Mouse (Mus musculus): ENCODE data around the gene Nthl1. TPM values are rescaled to one million over a fixed set of nuclear protein-coding genes. Genes with fewer than 3 reads are reported as not detected.

Gene Nthl1
- total and polyA plus RNA-seq, 2 experiments = 8.1 to 11.5 TPM

DNA sequence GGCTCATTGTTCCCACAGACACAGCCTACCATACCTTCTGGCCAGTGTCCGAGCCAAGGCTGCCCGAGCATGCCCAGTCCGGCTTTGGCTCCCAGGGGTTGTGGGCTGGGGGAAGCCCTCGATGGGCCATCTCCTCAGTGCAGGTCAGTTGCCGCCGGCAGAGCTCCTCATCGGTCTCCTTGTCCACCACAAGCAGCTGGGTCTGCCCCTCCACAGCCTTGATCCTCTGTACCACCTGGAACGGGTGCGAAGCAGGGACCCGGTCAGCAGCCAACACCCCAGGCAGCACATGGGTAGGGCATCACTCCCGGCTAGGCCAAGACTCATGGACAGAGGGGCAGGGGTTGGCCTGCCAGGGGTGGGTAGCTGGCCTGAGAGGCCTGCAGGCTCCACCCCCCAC is 15.0 kb downstream of the Nthl1 start:
- H3K27ac ChIP-seq (replicated peaks; ENCODE audit: insufficient read depth, low read depth, low read length) = peak overlapping the region; percentile 15
- no peaks in the 10 kb centered on the region for H3K27me3 ChIP-seq (ENCODE audit: control insufficient read depth, insufficient read depth, low read length)
- WGBS = 77% methylated on average over 11 of the region's 11 CpGs
- peak overlapping the region; percentile 24 for H3K9ac ChIP-seq (ENCODE audit: low read depth, low read length)
- H3K36me3 ChIP-seq (ENCODE audit: control insufficient read depth, insufficient read depth, low read length) = no peaks in the 10 kb centered on the region; the same call in 1 of the 2 replicates
- peaks cover 10% of the 10 kb centered on the region; the same call in 1 of the 2 replicates for H3K79me2 ChIP-seq (ENCODE audit: control insufficient read depth, insufficient read depth, low read length)
- no peak for DNase-seq (ENCODE audit: extremely low read depth, low read depth, low spot score)
- TF ChIP-seq POLR2A (IDR thresholded peaks at IDR 0.05; ENCODE audit: extremely low read depth, insufficient read depth, low read length) (no peak), CTCF (IDR thresholded peaks at IDR 0.05; ENCODE audit: low read depth, low read length) (no peak)
- H3K4me1 ChIP-seq (ENCODE audit: control insufficient read depth, insufficient read depth, low read length) = peaks cover 7% of the 10 kb centered on the region
- H3K4me3 ChIP-seq (ENCODE audit: insufficient read depth, low read depth, low read length) = peak overlapping the region; percentile 53

DNA sequence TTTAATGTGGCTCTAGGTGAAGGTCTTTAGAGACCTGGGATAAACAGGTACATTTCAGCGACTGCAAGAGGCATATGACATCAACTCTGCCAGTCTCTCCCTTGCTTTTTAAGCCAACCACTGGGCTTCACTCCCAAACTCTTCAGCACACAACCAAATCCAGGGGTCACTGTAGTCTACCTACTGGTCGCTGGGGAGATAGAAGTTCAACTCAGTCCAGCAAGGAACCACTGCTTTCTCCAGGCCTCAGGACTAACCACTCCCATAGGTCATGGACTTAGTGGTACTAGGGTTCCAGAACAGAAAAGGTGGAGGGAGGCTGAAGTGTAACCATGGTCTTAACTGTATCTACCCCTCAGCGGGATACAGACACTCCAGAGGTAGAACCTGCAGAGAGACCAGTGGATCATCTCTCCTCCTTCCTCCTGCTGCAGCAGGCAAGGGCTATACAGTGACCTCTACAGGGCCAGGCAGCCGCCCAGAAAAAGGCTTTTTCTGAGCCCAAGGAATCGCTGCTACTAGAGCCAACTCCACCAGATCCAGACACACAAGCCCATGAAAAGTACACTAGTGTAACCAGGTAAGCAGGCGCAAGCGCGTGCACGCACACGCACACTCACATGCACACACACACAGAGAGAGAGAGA is 16.4 kb downstream of the Nthl1 start:
- H3K27ac ChIP-seq (replicated peaks; ENCODE audit: insufficient read depth, low read depth, low read length) = peak overlapping the region; percentile 73
- H3K4me3 ChIP-seq (ENCODE audit: insufficient read depth, low read depth, low read length) = peak overlapping the region; percentile 90
- H3K27me3 ChIP-seq (ENCODE audit: control insufficient read depth, insufficient read depth, low read length) = no peaks in the 10 kb centered on the region
- TF ChIP-seq CTCF (IDR thresholded peaks at IDR 0.05; ENCODE audit: low read depth, low read length) = no peak
- TF ChIP-seq POLR2A (IDR thresholded peaks at IDR 0.05; ENCODE audit: extremely low read depth, insufficient read depth, low read length) = no peak
- H3K79me2 ChIP-seq (ENCODE audit: control insufficient read depth, insufficient read depth, low read length) = peaks cover 10% of the 10 kb centered on the region; the same call in 1 of the 2 replicates
- DNase-seq (ENCODE audit: extremely low read depth, low read depth, low spot score) = no peak
- H3K4me1 ChIP-seq (ENCODE audit: control insufficient read depth, insufficient read depth, low read length) = peaks cover 9% of the 10 kb centered on the region
- no peaks in the 10 kb centered on the region for H3K36me3 ChIP-seq (ENCODE audit: control insufficient read depth, insufficient read depth, low read length)
- peak overlapping the region; percentile 97 for H3K9ac ChIP-seq (ENCODE audit: low read depth, low read length)
- 78% methylated on average over 10 of the region's 10 CpGs for WGBS

DNA sequence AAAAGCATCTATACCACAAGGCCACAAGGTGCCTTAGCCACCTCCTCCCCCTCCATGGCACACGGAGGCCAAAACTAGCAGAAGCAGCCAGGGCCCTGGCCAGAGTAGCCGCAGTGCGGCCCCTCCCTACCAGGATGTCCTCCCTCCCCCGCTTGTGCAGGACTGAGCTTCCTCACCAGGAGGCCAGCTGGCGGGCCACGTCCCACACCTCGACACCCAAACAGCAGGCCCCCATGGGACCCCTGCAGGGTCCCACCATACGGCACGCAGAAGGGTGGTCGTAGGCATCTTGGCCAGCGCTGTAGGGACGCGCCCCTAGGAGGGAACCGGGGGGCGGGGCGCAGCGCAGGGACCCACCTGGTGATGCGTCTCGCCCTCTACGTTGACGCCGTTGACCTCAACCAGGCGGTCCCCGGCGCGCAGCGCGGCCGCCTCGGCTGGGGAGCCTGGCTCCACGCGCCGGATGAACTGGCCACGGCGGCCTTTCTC is 17.1 kb downstream of the Nthl1 start:
- no peak for DNase-seq (ENCODE audit: extremely low read depth, low read depth, low spot score)
- 2% methylated on average over 35 of the region's 35 CpGs for WGBS
- peak overlapping the region; percentile 73 for H3K27ac ChIP-seq (replicated peaks; ENCODE audit: insufficient read depth, low read depth, low read length)

DNA sequence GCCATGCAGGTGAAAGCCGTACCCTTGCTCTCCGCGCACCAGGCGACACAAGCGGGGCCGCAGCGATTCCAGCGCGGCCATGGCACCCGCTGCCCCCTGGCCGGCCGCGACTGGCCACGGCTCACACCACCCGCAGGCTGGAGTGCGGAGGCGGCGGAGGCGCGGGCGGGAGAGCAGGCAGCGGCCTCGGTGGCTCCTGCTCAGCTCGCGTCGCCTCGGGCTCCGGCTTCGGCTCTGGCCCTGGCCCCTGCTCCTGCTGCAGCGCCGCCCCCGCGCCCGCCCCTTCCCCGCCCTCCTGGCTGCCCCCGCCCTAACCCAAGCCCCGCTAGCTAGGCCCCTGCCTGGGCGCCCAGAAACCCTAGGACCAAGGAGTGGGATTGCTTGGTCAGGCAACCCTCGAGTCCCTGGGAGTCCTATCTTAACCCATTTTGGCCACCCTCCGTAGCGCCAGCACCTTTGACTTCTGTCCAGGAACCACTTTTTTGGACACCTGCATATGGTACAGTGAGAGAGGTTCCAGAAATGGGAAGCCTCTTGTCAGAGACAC is 17.7 kb downstream of the Nthl1 start, which contains the start of gene Slc9a3r2:
Slc9a3r2 (minus strand) TSS at position 258 of the 547 bp plus-strand sequence.
- Histone ChIP-seq H3K79me2 (ENCODE audit: control insufficient read depth, insufficient read depth, low read length) (peaks cover 10% of the 10 kb centered on the region; the same call in 1 of the 2 replicates), H3K36me3 (ENCODE audit: control insufficient read depth, insufficient read depth, low read length) (no peaks in the 10 kb centered on the region), H3K27ac (replicated peaks; ENCODE audit: insufficient read depth, low read depth, low read length) (peak within 1 kb of the TSS; percentile 73), H3K4me1 (ENCODE audit: control insufficient read depth, insufficient read depth, low read length) (peaks cover 10% of the 10 kb centered on the region), H3K4me3 (ENCODE audit: insufficient read depth, low read depth, low read length) (peak within 1 kb of the TSS; percentile 90), H3K27me3 (ENCODE audit: control insufficient read depth, insufficient read depth, low read length) (no peaks in the 10 kb centered on the region), H3K9ac (ENCODE audit: low read depth, low read length) (peak within 1 kb of the TSS; percentile 97)
- WGBS = under 1% methylated on average over 41 of the region's 41 CpGs
- DNase-seq (ENCODE audit: extremely low read depth, low read depth, low spot score) = peak; percentile 56
- no peak for TF ChIP-seq CTCF (IDR thresholded peaks at IDR 0.05; ENCODE audit: low read depth, low read length)
- peak; percentile 82 for TF ChIP-seq POLR2A (IDR thresholded peaks at IDR 0.05; ENCODE audit: extremely low read depth, insufficient read depth, low read length)

More for the DNA sequence above, 17.1 kb downstream of the Nthl1 start:
- H3K27me3 ChIP-seq (ENCODE audit: control insufficient read depth, insufficient read depth, low read length) = no peaks in the 10 kb centered on the region
- peak overlapping the region; percentile 97 for H3K9ac ChIP-seq (ENCODE audit: low read depth, low read length)
- H3K4me1 ChIP-seq (ENCODE audit: control insufficient read depth, insufficient read depth, low read length) = peaks cover 10% of the 10 kb centered on the region
- no peaks in the 10 kb centered on the region for H3K36me3 ChIP-seq (ENCODE audit: control insufficient read depth, insufficient read depth, low read length)
- H3K4me3 ChIP-seq (ENCODE audit: insufficient read depth, low read depth, low read length) = peak overlapping the region; percentile 90
- H3K79me2 ChIP-seq (ENCODE audit: control insufficient read depth, insufficient read depth, low read length) = peaks cover 10% of the 10 kb centered on the region; the same call in 1 of the 2 replicates
- TF ChIP-seq POLR2A (IDR thresholded peaks at IDR 0.05; ENCODE audit: extremely low read depth, insufficient read depth, low read length) = no peak
- TF ChIP-seq CTCF (IDR thresholded peaks at IDR 0.05; ENCODE audit: low read depth, low read length) = no peak

DNA sequence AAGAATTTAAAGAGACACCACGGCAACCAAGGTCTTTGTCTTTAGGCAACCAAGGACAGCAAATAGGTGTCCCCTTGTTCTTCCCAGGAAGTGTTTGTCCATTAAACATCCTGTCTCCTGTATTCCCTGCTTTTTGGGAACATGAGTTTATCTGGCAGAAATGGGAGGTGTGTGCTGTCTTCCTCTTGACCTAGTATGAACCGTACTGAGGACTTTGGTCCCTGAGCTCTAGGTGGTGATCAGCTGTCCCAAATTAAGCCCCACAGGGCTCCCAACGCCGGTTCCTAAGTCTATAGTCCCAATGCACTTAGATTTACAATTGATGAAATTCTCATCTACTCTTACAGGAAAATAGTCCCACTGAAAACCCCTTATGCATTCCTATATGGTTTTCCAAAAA is 18.3 kb downstream of the Nthl1 start:
- Histone ChIP-seq H3K36me3 (ENCODE audit: control insufficient read depth, insufficient read depth, low read length) (no peaks in the 10 kb centered on the region), H3K27me3 (ENCODE audit: control insufficient read depth, insufficient read depth, low read length) (no peaks in the 10 kb centered on the region), H3K27ac (replicated peaks; ENCODE audit: insufficient read depth, low read depth, low read length) (peak overlapping the region; percentile 71), H3K79me2 (ENCODE audit: control insufficient read depth, insufficient read depth, low read length) (peaks cover 10% of the 10 kb centered on the region; the same call in 1 of the 2 replicates), H3K9ac (ENCODE audit: low read depth, low read length) (peak overlapping the region; percentile 80; the same call in 1 of the 2 replicates), H3K4me3 (ENCODE audit: insufficient read depth, low read depth, low read length) (no peak overlapping the region), H3K4me1 (ENCODE audit: control insufficient read depth, insufficient read depth, low read length) (peaks cover 10% of the 10 kb centered on the region)
- peak; percentile 64 for DNase-seq (ENCODE audit: extremely low read depth, low read depth, low spot score)
- TF ChIP-seq CTCF (IDR thresholded peaks at IDR 0.05; ENCODE audit: low read depth, low read length) (no peak), POLR2A (IDR thresholded peaks at IDR 0.05; ENCODE audit: extremely low read depth, insufficient read depth, low read length) (no peak)
- WGBS = 12% methylated on average over 4 of the region's 4 CpGs
